Mouse (Mus musculus): ENCODE measurements around the gene Acp6. TPM values are rescaled to one million over a fixed set of nuclear protein-coding genes. Genes with fewer than 3 reads are reported as not detected.

The Acp6 gene
- polyA plus RNA-seq, 1 experiment from 2014 or later = 25.4 TPM

Other genes starting within 250 kb of the Acp6 start
- gene Gja8, start 232.8 kb upstream of the Acp6 start, polyA plus RNA-seq (2014; fragmentation: Nextera tagmentation; extraction: Ambion mirVana) = not detected in 2 replicates
- gene Bcl9, start 139.1 kb downstream of the Acp6 start, polyA plus RNA-seq (2014; fragmentation: Nextera tagmentation; extraction: Ambion mirVana) = 61.9 and 65.4 TPM in 2 replicates